Mouse (Mus musculus): Measurements from ENCODE around the gene Hook1. TPM values are rescaled to one million over a fixed set of nuclear protein-coding genes. Genes with fewer than 3 reads are reported as not detected.

Gene Hook1
- 44.5 TPM for polyA plus RNA-seq (2015; fragmentation: Illumina TruSeq; extraction: RNeasy Lipid Tissue Mini Kit (QIAGEN cat#74804); ENCODE audit: low read depth, low replicate concordance)

GRCm38 (mm10) chr4:95966928-95967724, at the start of gene Hook1:
TSS of gene Hook1 (plus strand) at chr4:95967240.

Other genes starting within 250 kb of the Hook1 start
- gene Cyp2j13, start 110.3 kb downstream of the Hook1 start, polyA plus RNA-seq (2015; fragmentation: Illumina TruSeq; extraction: RNeasy Lipid Tissue Mini Kit (QIAGEN cat#74804); ENCODE audit: low read depth, low replicate concordance), result not detected
- gene Cyp2j12, start 173.9 kb downstream of the Hook1 start, polyA plus RNA-seq (2015; fragmentation: Illumina TruSeq; extraction: RNeasy Lipid Tissue Mini Kit (QIAGEN cat#74804); ENCODE audit: low read depth, low replicate concordance), result 7.9 TPM